Mouse (Mus musculus) telencephalon, adult 2 months (tissue): ENCODE measurements around the gene Tap2.

Source experiments
- DNase-seq: peaks from one replicate; pipeline ENCODE4 v3.0.0-alpha.2; 2011; ENCODE audit warnings: low read depth, low spot score

The Tap2 gene

GRCm38 (mm10) chr17:34249878-34250277 lies 46.6 kb downstream of the Tap2 start:
- no peak for DNase-seq

GRCm38 (mm10) chr17:34251666-34252065 lies 48.3 kb downstream of the Tap2 start:
- no peak for DNase-seq

GRCm38 (mm10) chr17:34256501-34256900 lies 53.2 kb downstream of the Tap2 start:
- no peak for DNase-seq

- no peak for DNase-seq
Observed at GRCm38 (mm10) chr17:34257594-34258375, 54.5 kb downstream of the Tap2 start, which contains the start of gene H2-Ab1. TSS of gene H2-Ab1 (plus strand) at chr17:34257689.

GRCm38 (mm10) chr17:34260551-34260950 lies 57.2 kb downstream of the Tap2 start:
- no peak for DNase-seq

- no peak for DNase-seq
Observed at GRCm38 (mm10) chr17:34261502-34261901, 58.2 kb downstream of the Tap2 start.

- no peak for DNase-seq
Observed at GRCm38 (mm10) chr17:34263068-34263467, 59.7 kb downstream of the Tap2 start.

GRCm38 (mm10) chr17:34263811-34264371 lies 60.6 kb downstream of the Tap2 start:
- no peak for DNase-seq

- DNase-seq, result no peak
Observed at GRCm38 (mm10) chr17:34264452-34265351, 61.4 kb downstream of the Tap2 start.
